Mouse (Mus musculus): ENCODE data around the gene Toporsl. TPM values are rescaled to one million over a fixed set of nuclear protein-coding genes. Genes with fewer than 3 reads are reported as not detected.

Toporsl gene
- polyA plus RNA-seq, 1 experiment from 2014 or later, result not detected

DNA sequence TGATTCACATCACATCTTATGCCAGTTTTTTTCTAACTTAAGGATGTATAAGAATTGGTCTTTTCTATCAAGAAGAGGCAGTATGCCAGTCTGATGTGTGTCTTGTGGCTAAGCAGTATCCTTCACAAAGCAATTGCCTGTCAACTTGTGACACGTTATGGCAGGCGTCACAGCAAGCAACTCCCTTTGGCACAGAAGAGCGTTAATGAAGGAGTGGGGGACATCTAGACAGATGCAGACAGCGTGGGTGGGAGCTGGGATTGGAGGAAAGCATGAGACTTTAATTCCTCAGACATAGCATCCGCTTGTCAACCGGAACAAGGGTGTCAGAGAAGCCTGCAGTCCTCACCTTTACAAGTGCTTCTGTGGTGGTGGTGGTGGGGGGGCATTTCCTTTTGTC lies 38.9 kb downstream of the Toporsl start:
- Histone ChIP-seq H3K4me1 (ENCODE audit: control insufficient read depth, low read depth, low read length) (no peaks in the 10 kb centered on the region), H3K9me3 (replicated peaks; ENCODE audit: control insufficient read depth, low read length) (no peaks in the 10 kb centered on the region), H3K27ac (ENCODE audit: low read length) (no peak overlapping the region), H3K27me3 (ENCODE audit: control insufficient read depth, insufficient read depth, low read depth, low read length) (no peaks in the 10 kb centered on the region), H3K4me2 (ENCODE audit: low read depth, low read length) (no peak overlapping the region), H3K9ac (ENCODE audit: low read depth, low read length) (no peak overlapping the region), H3K4me3 (ENCODE audit: low read depth, low read length) (no peak overlapping the region), H3K36me3 (ENCODE audit: control insufficient read depth, insufficient read depth) (no peaks in the 10 kb centered on the region)
- ATAC-seq (ENCODE audit: low read depth), result no peak
- WGBS (ENCODE audit: insufficient replicate concordance), result 56% methylated on average over 6 of the region's 6 CpGs

DNA sequence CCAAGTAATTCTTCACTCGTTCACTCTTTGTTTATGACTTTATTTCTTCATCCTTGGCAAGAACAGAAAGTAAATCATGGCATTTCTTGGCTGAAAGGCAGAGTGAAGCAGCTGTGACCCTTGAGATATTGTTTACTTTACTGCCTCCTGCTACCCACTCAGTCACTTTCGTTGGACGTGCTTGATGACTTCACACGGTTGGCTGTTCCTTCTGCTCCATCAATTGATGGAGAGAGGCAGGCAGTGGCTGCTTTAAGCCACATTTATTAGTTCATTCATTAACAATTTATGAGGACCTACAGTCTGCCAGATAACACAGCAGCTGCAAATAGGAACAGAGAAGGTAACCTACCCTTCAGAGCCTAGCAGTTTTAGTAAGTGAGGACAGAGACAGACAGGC lies 51.7 kb downstream of the Toporsl start:
- H3K27me3 ChIP-seq (ENCODE audit: control insufficient read depth, insufficient read depth, low read depth, low read length), result no peaks in the 10 kb centered on the region
- H3K27ac ChIP-seq (ENCODE audit: low read length), result no peak overlapping the region
- H3K4me3 ChIP-seq (ENCODE audit: low read depth, low read length), result no peak overlapping the region
- H3K4me2 ChIP-seq (ENCODE audit: low read depth, low read length), result no peak overlapping the region
- no peaks in the 10 kb centered on the region for H3K9me3 ChIP-seq (replicated peaks; ENCODE audit: control insufficient read depth, low read length)
- no peaks in the 10 kb centered on the region for H3K36me3 ChIP-seq (ENCODE audit: control insufficient read depth, insufficient read depth)
- no peak for ATAC-seq (ENCODE audit: low read depth)
- WGBS (ENCODE audit: insufficient replicate concordance), result 56% methylated on average over 4 of the region's 4 CpGs
- no peak overlapping the region for H3K9ac ChIP-seq (ENCODE audit: low read depth, low read length)
- H3K4me1 ChIP-seq (ENCODE audit: control insufficient read depth, low read depth, low read length), result no peaks in the 10 kb centered on the region

GRCm38 (mm10) chr4:52659701-52660100 lies 63.6 kb downstream of the Toporsl start:
- Histone ChIP-seq H3K36me3 (ENCODE audit: control insufficient read depth, insufficient read depth) (no peaks in the 10 kb centered on the region), H3K9me3 (replicated peaks; ENCODE audit: control insufficient read depth, low read length) (no peaks in the 10 kb centered on the region), H3K4me1 (ENCODE audit: control insufficient read depth, low read depth, low read length) (no peaks in the 10 kb centered on the region), H3K4me3 (ENCODE audit: low read depth, low read length) (no peak overlapping the region), H3K27ac (ENCODE audit: low read length) (no peak overlapping the region), H3K27me3 (ENCODE audit: control insufficient read depth, insufficient read depth, low read depth, low read length) (no peaks in the 10 kb centered on the region), H3K9ac (ENCODE audit: low read depth, low read length) (no peak overlapping the region), H3K4me2 (ENCODE audit: low read depth, low read length) (no peak overlapping the region)
- no peak for ATAC-seq (ENCODE audit: low read depth)

DNA sequence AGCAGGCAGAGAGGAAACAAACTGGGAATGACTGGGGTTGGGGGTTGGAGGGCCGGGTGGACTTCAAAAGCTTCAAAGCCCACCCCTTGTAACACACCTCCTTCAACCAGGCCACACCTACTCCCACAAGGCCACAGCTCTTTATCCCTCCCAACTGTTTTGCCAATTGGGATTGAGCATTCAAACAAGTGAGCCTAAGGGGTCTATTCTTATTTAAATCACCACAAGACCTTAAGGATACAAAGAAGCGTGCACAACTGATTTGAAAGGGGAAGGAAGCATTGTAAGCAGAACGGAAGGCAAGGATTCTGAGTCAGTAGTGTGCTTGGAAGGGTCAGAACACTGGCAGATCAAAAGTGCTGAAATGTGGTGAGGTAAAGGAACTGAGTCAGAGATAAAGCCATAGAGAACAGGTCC lies 64.6 kb downstream of the Toporsl start:
- Histone ChIP-seq H3K9ac (ENCODE audit: low read depth, low read length) (no peak overlapping the region), H3K36me3 (ENCODE audit: control insufficient read depth, insufficient read depth) (no peaks in the 10 kb centered on the region), H3K4me1 (ENCODE audit: control insufficient read depth, low read depth, low read length) (no peaks in the 10 kb centered on the region), H3K27me3 (ENCODE audit: control insufficient read depth, insufficient read depth, low read depth, low read length) (no peaks in the 10 kb centered on the region), H3K27ac (ENCODE audit: low read length) (no peak overlapping the region), H3K9me3 (replicated peaks; ENCODE audit: control insufficient read depth, low read length) (no peaks in the 10 kb centered on the region), H3K4me3 (ENCODE audit: low read depth, low read length) (no peak overlapping the region), H3K4me2 (ENCODE audit: low read depth, low read length) (no peak overlapping the region)
- WGBS (ENCODE audit: insufficient replicate concordance), result 13% methylated on average over 3 of the region's 3 CpGs
- peak; percentile 53; the same call in 1 of the 2 replicates for ATAC-seq (ENCODE audit: low read depth)

- Histone ChIP-seq H3K27me3 (ENCODE audit: control insufficient read depth, insufficient read depth, low read depth, low read length) (no peaks in the 10 kb centered on the region), H3K4me1 (ENCODE audit: control insufficient read depth, low read depth, low read length) (no peaks in the 10 kb centered on the region), H3K9ac (ENCODE audit: low read depth, low read length) (no peak overlapping the region), H3K4me2 (ENCODE audit: low read depth, low read length) (no peak overlapping the region), H3K4me3 (ENCODE audit: low read depth, low read length) (no peak overlapping the region), H3K27ac (ENCODE audit: low read length) (no peak overlapping the region), H3K9me3 (replicated peaks; ENCODE audit: control insufficient read depth, low read length) (no peaks in the 10 kb centered on the region), H3K36me3 (ENCODE audit: control insufficient read depth, insufficient read depth) (no peaks in the 10 kb centered on the region)
- ATAC-seq (ENCODE audit: low read depth), result no peak
- WGBS (ENCODE audit: insufficient replicate concordance), result 60% methylated on average over 5 of the region's 5 CpGs
Observed at GRCm38 (mm10) chr4:52661311-52661710, 65.2 kb downstream of the Toporsl start.

Other genes with a start within 250 kb of the Toporsl start
- gene Smc2, start 157.0 kb upstream of the Toporsl start, polyA plus RNA-seq (2015; fragmentation: Nextera tagmentation; extraction: Ambion mirVana), result 136 and 154 TPM in 2 replicates
- 0.51 and 0.74 TPM in 2 replicates for gene Vma21-ps, start 99.0 kb upstream of the Toporsl start, polyA plus RNA-seq (2015; fragmentation: Nextera tagmentation; extraction: Ambion mirVana)
- not detected in 2 replicates for gene Olfr275, start 218.3 kb downstream of the Toporsl start, polyA plus RNA-seq (2015; fragmentation: Nextera tagmentation; extraction: Ambion mirVana)

All from liver, embryonic 16.5 days (tissue).